Mouse (Mus musculus) hindbrain, postnatal 0 days (tissue): ENCODE results near the gene Tmem178b. TPM values are rescaled to one million over a fixed set of nuclear protein-coding genes. Genes with fewer than 3 reads are reported as not detected.

ENCODE experiments used
- ATAC-seq: fragments of 200-750 bp; cut with Nextera tagmentation; 2 replicates; pipeline ENCODE4 v1.8.0; 2017; ENCODE audit warnings: mild to moderate bottlenecking, moderate TSS enrichment, moderate library complexity
- DNase-seq: peaks from one replicate; pipeline ENCODE4 v3.0.0-alpha.2; 2015; ENCODE audit warnings: low spot score
- H3K27ac ChIP-seq: fragments of 300-500 bp; sonication (generic); 2 replicates; pipeline ENCODE4 v1.5.1; 2014; ENCODE audit warnings: mild to moderate bottlenecking
- H3K27me3 ChIP-seq: fragments of 300-500 bp; sonication (generic); 2 replicates; pipeline ENCODE4 v1.6.1; 2014; ENCODE audit warnings: low read length, mixed read lengths; ENCODE audit not compliant: insufficient read depth
- H3K36me3 ChIP-seq: fragments of 300-500 bp; sonication (generic); 2 replicates; pipeline ENCODE4 v1.6.1; 2014; ENCODE audit warnings: low read length, mixed read lengths; ENCODE audit not compliant: insufficient read depth
- H3K4me1 ChIP-seq: fragments of 300-500 bp; sonication (generic); 2 replicates; pipeline ENCODE4 v1.6.1; 2014; ENCODE audit warnings: antibody characterized with exemption, low read length, mixed read lengths; ENCODE audit not compliant: insufficient read depth
- H3K4me2 ChIP-seq: fragments of 300-500 bp; sonication (generic); 2 replicates; pipeline ENCODE4 v1.6.1; 2014; ENCODE audit warnings: low read depth, mild to moderate bottlenecking, low read length, moderate library complexity, mixed read lengths
- H3K4me3 ChIP-seq: fragments of 300-500 bp; sonication (generic); 2 replicates; pipeline ENCODE4 v1.5.1; 2014; ENCODE audit warnings: low read length
- H3K9ac ChIP-seq: fragments of 300-500 bp; sonication (generic); replicated peaks from 2 replicates; pipeline ENCODE4 v1.6.1; 2014; ENCODE audit warnings: mild to moderate bottlenecking, low read length, moderate library complexity, mixed read lengths
- H3K9me3 ChIP-seq: fragments of 300-500 bp; sonication (generic); 2 replicates; pipeline ENCODE4 v1.6.1; 2016; ENCODE audit warnings: low read length, mixed read lengths
- CTCF ChIP-seq: IDR thresholded peaks from 2 replicates; pipeline ENCODE4 v1.5.1; 2016; ENCODE audit warnings: antibody characterized with exemption, control low read depth, low read depth
- WGBS: fragments of 180-500 bp; shearing (Covaris S2); extraction: QIAGEN DNeasy Blood & Tissue Kit; methylation state at CpG from one replicate; pipeline ENCODE4 v1.1.7; 2014; 5-methylcytosine and 5-hydroxymethylcytosine counted together
- polyA plus RNA-seq: library from polyadenylated mRNA; unstranded; fragments of >200 nt; fragmentation: Nextera tagmentation; extraction: Ambion mirVana; gene quantifications from 2 replicates; pipeline ENCODE4 v1.2.1, GENCODE M21; 2015
- total RNA-seq: library from RNA; depleted of rRNA; stranded (reverse); fragments of >200 nt; gene quantifications from 2 replicates; pipeline ENCODE4 v1.2.3, GENCODE M21; 2014

Gene Tmem178b
- total and polyA plus RNA-seq, 2 experiments from 2014 or later = 31.4 to 146 TPM

GRCm38 (mm10) chr6:39945670-39946440 is 72.8 kb downstream of the Tmem178b start:
- Histone ChIP-seq H3K4me3 (no peak overlapping the region), H3K27me3 (no peaks in the 10 kb centered on the region), H3K9me3 (no peaks in the 10 kb centered on the region), H3K4me2 (no peak overlapping the region), H3K36me3 (no peaks in the 10 kb centered on the region), H3K27ac (no peak overlapping the region), H3K9ac (no peak overlapping the region), H3K4me1 (no peaks in the 10 kb centered on the region)
- 70% methylated on average over 5 of the region's 5 CpGs for WGBS
- ATAC-seq = no peak
- TF ChIP-seq CTCF = no peak
- DNase-seq = no peak

GRCm38 (mm10) chr6:39946601-39947000 is 73.5 kb downstream of the Tmem178b start:
- no peak for DNase-seq
- 87% methylated on average over 4 of the region's 4 CpGs for WGBS

DNA sequence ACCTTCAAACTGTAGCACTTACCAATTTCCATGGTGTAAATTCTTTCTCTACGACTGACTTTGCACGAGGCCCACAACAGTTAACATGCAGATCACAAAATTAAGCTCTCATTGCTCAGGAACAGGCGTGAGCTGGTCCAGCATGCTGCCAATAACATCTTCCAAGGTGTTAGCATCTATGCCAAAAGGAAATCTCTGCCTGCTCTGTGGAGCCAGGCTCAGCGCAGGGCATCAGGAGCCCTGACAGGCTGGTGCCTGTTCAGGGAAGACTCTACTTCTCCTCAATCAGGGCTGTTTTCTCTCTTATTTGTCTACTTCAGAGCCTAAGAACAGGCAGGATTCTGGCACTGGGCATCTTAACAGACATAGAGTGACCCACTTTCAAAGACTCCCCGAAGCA is 80.9 kb downstream of the Tmem178b start:
- WGBS = 74% methylated on average over 5 of the region's 5 CpGs
- Histone ChIP-seq H3K4me2 (no peak overlapping the region), H3K4me3 (no peak overlapping the region), H3K27me3 (no peaks in the 10 kb centered on the region), H3K27ac (peak overlapping the region; percentile 56; the same call in 1 of the 2 replicates), H3K9ac (no peak overlapping the region), H3K4me1 (no peaks in the 10 kb centered on the region), H3K36me3 (no peaks in the 10 kb centered on the region), H3K9me3 (no peaks in the 10 kb centered on the region)
- DNase-seq = no peak
- no peak for TF ChIP-seq CTCF
- ATAC-seq = no peak; the same call in none of the 2 replicates

More at GRCm38 (mm10) chr6:39946601-39947000, 73.5 kb downstream of the Tmem178b start:
- Histone ChIP-seq H3K4me1 (no peaks in the 10 kb centered on the region), H3K27ac (no peak overlapping the region), H3K36me3 (no peaks in the 10 kb centered on the region), H3K9ac (no peak overlapping the region), H3K4me3 (no peak overlapping the region), H3K9me3 (no peaks in the 10 kb centered on the region), H3K4me2 (no peak overlapping the region), H3K27me3 (no peaks in the 10 kb centered on the region)
- no peak for ATAC-seq
- no peak for TF ChIP-seq CTCF

DNA sequence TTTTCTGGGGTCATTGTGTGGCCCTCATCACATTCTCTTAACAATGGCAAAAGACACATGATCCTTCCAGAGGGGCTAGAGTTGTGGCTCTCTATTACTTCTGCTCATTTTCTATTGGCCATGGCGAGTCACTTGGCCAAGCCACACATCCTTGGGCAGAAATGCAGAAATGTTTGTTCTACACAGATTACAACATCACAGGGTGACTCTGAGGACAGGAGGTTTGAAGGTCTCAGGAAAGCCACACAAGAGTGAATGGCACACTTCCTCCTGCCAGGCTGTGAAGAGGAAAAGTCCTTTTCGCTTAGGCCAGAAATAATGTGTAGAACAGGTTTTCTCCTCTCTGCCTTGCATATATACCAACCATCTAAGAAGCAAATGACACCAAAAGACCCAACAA is 82.1 kb downstream of the Tmem178b start:
- no peaks in the 10 kb centered on the region for H3K27me3 ChIP-seq
- H3K4me2 ChIP-seq = no peak overlapping the region
- H3K36me3 ChIP-seq = no peaks in the 10 kb centered on the region
- H3K4me1 ChIP-seq = no peaks in the 10 kb centered on the region
- no peak for ATAC-seq
- no peak overlapping the region for H3K9ac ChIP-seq
- 97% methylated on average over 2 of the region's 2 CpGs for WGBS
- no peak for TF ChIP-seq CTCF
- no peak for DNase-seq
- no peak overlapping the region for H3K4me3 ChIP-seq
- H3K9me3 ChIP-seq = no peaks in the 10 kb centered on the region
- no peak overlapping the region for H3K27ac ChIP-seq

GRCm38 (mm10) chr6:39964606-39965005 is 91.5 kb downstream of the Tmem178b start:
- 32% methylated on average over 4 of the region's 4 CpGs for WGBS
- no peak for TF ChIP-seq CTCF
- ATAC-seq (peak; percentile 14), DNase-seq (no peak)
- Histone ChIP-seq H3K4me2 (no peak overlapping the region), H3K27ac (no peak overlapping the region), H3K36me3 (no peaks in the 10 kb centered on the region), H3K9me3 (no peaks in the 10 kb centered on the region), H3K4me3 (no peak overlapping the region), H3K4me1 (no peaks in the 10 kb centered on the region; the same call in 1 of the 2 replicates), H3K9ac (no peak overlapping the region), H3K27me3 (no peaks in the 10 kb centered on the region)

GRCm38 (mm10) chr6:39970281-39970680 is 97.2 kb downstream of the Tmem178b start:
- ATAC-seq = no peak
- no peak for TF ChIP-seq CTCF
- Histone ChIP-seq H3K4me3 (no peak overlapping the region), H3K36me3 (no peaks in the 10 kb centered on the region), H3K4me2 (no peak overlapping the region), H3K9ac (no peak overlapping the region), H3K27me3 (no peaks in the 10 kb centered on the region), H3K4me1 (no peaks in the 10 kb centered on the region; the same call in 1 of the 2 replicates), H3K9me3 (no peaks in the 10 kb centered on the region), H3K27ac (no peak overlapping the region)
- DNase-seq = no peak

- ATAC-seq (no peak), DNase-seq (no peak)
- 70% methylated on average over 4 of the region's 4 CpGs for WGBS
- Histone ChIP-seq H3K9ac (no peak overlapping the region), H3K4me1 (no peaks in the 10 kb centered on the region), H3K4me3 (no peak overlapping the region), H3K36me3 (no peaks in the 10 kb centered on the region), H3K9me3 (no peaks in the 10 kb centered on the region), H3K4me2 (no peak overlapping the region), H3K27ac (no peak overlapping the region), H3K27me3 (no peaks in the 10 kb centered on the region)
- TF ChIP-seq CTCF = no peak
These were observed 105.9 kb downstream of the Tmem178b start for GRCm38 (mm10) chr6:39978942-39979341.
